Mouse (Mus musculus) forebrain, postnatal 0 days (tissue): Measurements from ENCODE around the gene Mrtfb. TPM values are rescaled to one million over a fixed set of nuclear protein-coding genes. Genes with fewer than 3 reads are reported as not detected.

Source experiments
- ATAC-seq: fragments of 200-750 bp; cut with Nextera tagmentation; 2 replicates; pipeline ENCODE4 v1.8.0; 2017; ENCODE audit warnings: mild to moderate bottlenecking, moderate library complexity
- DNase-seq: peaks from one replicate; pipeline ENCODE4 v3.0.0-alpha.2; 2015
- H3K27ac ChIP-seq: fragments of 300-500 bp; sonication (generic); 2 replicates; pipeline ENCODE4 v1.5.1; 2014; ENCODE audit warnings: low read depth, mild to moderate bottlenecking, antibody characterized with exemption, low read length, moderate library complexity, mixed read lengths
- H3K27me3 ChIP-seq: fragments of 300-500 bp; sonication (generic); 2 replicates; pipeline ENCODE4 v1.6.1; 2014; ENCODE audit warnings: mild to moderate bottlenecking, low read length, mixed read lengths; ENCODE audit not compliant: insufficient read depth
- H3K36me3 ChIP-seq: fragments of 300-500 bp; sonication (generic); 2 replicates; pipeline ENCODE4 v1.6.1; 2014; ENCODE audit warnings: mild to moderate bottlenecking, moderate library complexity; ENCODE audit not compliant: insufficient read depth
- H3K4me1 ChIP-seq: fragments of 300-500 bp; sonication (generic); 2 replicates; pipeline ENCODE4 v1.6.1; 2014; ENCODE audit warnings: antibody characterized with exemption; ENCODE audit not compliant: insufficient read depth
- H3K4me2 ChIP-seq: fragments of 300-500 bp; sonication (generic); 2 replicates; pipeline ENCODE4 v1.6.1; 2014; ENCODE audit warnings: low read depth, mild to moderate bottlenecking, moderate library complexity
- H3K4me3 ChIP-seq: fragments of 300-500 bp; sonication (generic); 2 replicates; pipeline ENCODE4 v1.5.1; 2014; ENCODE audit warnings: low read depth, low read length, mixed read lengths
- H3K9ac ChIP-seq: fragments of 300-500 bp; sonication (generic); 2 replicates; pipeline ENCODE4 v1.6.1; 2014; ENCODE audit warnings: mild to moderate bottlenecking
- H3K9me3 ChIP-seq: fragments of 300-500 bp; sonication (generic); 2 replicates; pipeline ENCODE4 v1.6.1; 2016; ENCODE audit warnings: low read length
- CTCF ChIP-seq: sonication (generic); IDR thresholded peaks from 2 replicates; pipeline ENCODE4 v1.5.1; 2016; ENCODE audit warnings: antibody characterized with exemption, control low read depth, low read depth
- WGBS: fragments of 180-500 bp; shearing (Covaris S2); extraction: QIAGEN DNeasy Blood & Tissue Kit; methylation state at CpG from one replicate; pipeline ENCODE4 v1.1.7; 2014; 5-methylcytosine and 5-hydroxymethylcytosine counted together
- microRNA counts: library from miRNA; unstranded; fragments of <30 nt; microRNA quantifications from one replicate; lab custom pipeline; 2015
- microRNA-seq, 2 experiments: library from miRNA; unstranded; fragments of <30 nt; microRNA quantifications; one replicate each; pipeline ENCODE4; 2016
- polyA plus RNA-seq: library from polyadenylated mRNA; unstranded; fragments of >200 nt; fragmentation: Nextera tagmentation; extraction: Ambion mirVana; gene quantifications from 2 replicates; pipeline ENCODE4 v1.2.1, GENCODE M21; 2015
- total RNA-seq: library from RNA; depleted of rRNA; stranded (reverse); fragments of >200 nt; gene quantifications from 2 replicates; pipeline ENCODE4 v1.2.3, GENCODE M21; 2014; rRNA removed

Gene Mrtfb
- total and polyA plus RNA-seq, 2 experiments from 2014 or later = 21.9 to 32.3 TPM

GRCm38 (mm10) chr16:13464662-13465061 is 208.4 kb downstream of the Mrtfb start:
- Histone ChIP-seq H3K27me3 (peaks cover 15% of the 10 kb centered on the region), H3K9ac (no peak overlapping the region), H3K36me3 (no peaks in the 10 kb centered on the region), H3K4me2 (no peak overlapping the region), H3K9me3 (no peaks in the 10 kb centered on the region), H3K4me3 (no peak overlapping the region), H3K27ac (no peak overlapping the region), H3K4me1 (no peaks in the 10 kb centered on the region)
- no peak for DNase-seq
- no peak for ATAC-seq
- WGBS = 85% methylated on average over 5 of the region's 5 CpGs
- 0 out of 2 replicates have a peak, but pooled peaks have one; percentile 10 for TF ChIP-seq CTCF

MicroRNAs encoded within 50 kb of the gene (microRNA counts, 519-probe panel; counts per million panel counts)
- 3,725 counts per million, percentile 39 among the panel's probes with 10 or more counts for microRNA mmu-miR-193b (lab: Ali Mortazavi, UCI)

Small RNA genes lying within 50 kb of the gene (microRNA-seq; reads per million reads assigned to microRNA genes)
- gene Mir193b (25.5 to 121 reads per million in 2 experiments), gene Mir365-1 (0 reads per million in 2 experiments)

Other genes with a start within 250 kb of the Mrtfb start
- 15.2 and 17.3 TPM in 2 replicates for gene Ercc4, start 146.8 kb upstream of the Mrtfb start, total RNA-seq
- gene Ercc4, start 146.8 kb upstream of the Mrtfb start, polyA plus RNA-seq = 9.1 and 13.0 TPM in 2 replicates